Mouse (Mus musculus) naive thymus-derived CD4-positive, alpha-beta T cell, adult 2 months (primary cell): ENCODE measurements around the gene 2010300C02Rik.

Experiments used
- DNase-seq: peaks from one replicate; pipeline ENCODE4 v3.0.0-alpha.2; 2011; ENCODE audit warnings: low read depth

The 2010300C02Rik gene

GRCm38 (mm10) chr1:37711596-37712356 is 8.1 kb downstream of the 2010300C02Rik start:
- no peak for DNase-seq

DNA sequence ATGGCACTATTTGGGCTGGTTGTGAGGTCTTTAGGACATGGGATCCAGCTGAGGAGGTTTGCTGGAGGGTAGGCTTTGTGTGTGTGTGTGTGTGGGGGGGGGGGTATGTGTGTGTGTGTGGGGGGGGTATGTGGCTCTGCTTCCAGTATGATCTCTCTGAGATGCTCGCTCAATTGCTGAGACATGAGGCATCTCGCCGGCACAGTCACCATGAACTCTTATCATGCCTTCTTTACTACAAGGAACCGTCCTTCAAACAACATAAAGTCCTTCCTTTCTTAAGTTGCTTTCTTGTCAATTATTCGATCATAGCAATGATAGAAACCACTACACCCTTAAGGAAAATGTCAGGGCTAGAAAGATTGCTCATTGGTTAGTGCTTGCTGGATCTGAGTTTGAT is 8.8 kb downstream of the 2010300C02Rik start:
- no peak for DNase-seq

GRCm38 (mm10) chr1:37709736-37710135 is 10.1 kb downstream of the 2010300C02Rik start:
- DNase-seq, result no peak

DNA sequence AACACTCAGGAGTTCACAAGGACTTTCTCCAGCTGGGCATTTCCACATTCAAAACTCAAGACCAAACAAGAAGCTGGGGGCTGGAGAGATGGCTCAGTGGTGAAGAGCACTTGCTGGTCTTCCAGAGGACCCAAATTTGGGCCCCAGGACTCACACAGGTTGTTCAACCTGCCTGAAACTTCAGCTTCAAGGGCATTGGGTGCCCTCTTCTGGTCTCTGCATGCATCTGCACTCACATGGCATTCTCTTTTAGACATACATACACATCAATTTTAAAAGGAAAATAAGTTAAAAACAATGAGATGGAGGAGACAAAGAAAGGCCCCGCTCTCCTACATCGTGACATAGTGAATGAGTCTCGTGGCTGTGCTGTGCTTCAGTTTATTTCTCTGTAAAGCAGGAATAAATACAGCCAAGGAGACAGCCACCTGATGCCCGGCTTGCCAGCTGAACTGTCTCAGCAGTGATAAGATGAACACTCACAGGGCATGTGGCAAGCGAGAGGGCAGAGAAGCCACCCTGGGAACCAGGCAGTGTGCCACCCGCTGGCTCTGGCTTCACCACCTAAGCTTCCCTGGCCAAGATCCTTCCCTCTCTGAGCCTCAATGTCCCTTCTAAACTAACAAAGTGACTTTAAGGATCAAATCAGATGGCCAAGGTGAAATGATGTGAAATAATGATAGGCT is 11.5 kb downstream of the 2010300C02Rik start:
- no peak for DNase-seq

DNA sequence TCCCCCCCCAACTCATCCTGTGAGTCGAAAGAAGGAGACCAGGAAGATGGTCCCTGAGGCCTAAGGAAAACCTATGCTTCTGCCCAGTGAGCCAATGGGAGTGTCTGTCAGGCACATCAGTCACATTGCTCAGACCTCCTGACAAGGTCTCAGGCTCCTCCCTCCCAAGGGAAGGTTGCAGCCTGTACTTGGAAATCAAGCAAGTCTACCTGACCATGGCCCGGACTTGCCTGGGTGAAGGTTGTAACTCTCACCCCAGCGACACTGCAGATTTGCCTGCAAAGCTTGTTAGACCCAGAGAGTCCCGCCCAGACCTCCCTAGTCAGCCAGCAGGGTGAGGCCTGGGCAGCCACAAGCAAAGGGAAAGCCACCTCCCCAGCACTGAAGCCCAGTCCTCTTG is 17.6 kb downstream of the 2010300C02Rik start:
- DNase-seq, result no peak

- DNase-seq, result no peak
Measured at GRCm38 (mm10) chr1:37698852-37699439, 20.9 kb downstream of the 2010300C02Rik start.

DNA sequence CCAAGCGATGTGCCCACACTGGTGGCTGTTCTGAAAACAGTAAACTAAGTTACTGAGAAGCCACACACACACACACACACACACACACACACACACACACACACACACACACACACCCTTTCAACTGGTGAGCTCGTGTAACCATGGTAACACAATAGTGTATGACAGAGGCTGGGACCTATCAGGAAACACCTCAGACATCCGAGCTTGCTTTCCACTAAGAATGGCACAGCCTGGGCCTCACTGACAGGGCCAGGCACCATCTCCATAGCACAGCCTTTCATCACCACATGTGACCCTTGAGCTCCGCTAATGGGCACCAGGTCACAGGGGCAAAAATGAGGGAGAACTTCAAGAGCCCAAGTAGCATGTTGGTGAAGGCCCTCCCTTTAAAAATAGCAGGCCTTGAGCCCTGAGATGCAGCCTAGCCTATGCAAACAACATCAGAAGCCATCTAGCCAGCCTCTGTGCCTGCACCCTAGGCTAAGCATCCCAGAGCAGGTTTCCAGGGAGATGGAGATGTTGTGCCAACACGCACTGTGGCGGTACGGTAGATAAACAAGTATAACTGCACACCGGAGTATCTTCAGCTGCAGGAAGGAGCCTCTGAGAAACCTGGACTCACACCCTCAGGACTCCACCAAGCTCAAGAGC is 21.6 kb downstream of the 2010300C02Rik start:
- peak; percentile 31 for DNase-seq

DNA sequence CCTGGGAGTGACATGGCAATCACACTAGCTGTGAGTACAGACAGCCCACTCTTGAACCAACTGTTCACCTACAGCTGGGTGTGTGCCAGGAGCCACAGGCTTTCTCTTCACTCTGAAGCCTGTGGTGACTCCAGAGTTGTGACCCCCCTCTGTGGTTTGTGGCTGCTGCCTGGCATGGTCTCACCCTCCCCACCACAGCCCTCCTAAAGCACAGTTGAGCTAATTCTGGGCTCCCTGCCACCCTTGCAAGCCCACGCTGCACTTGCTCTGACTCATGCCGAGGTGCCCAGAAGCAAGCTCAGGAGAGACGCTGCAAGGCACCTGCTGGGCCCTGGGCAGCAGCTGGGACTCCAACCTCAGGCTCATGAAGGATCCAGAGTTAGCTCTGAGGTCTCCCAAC is 23.0 kb downstream of the 2010300C02Rik start:
- no peak for DNase-seq

- no peak for DNase-seq
Measured at GRCm38 (mm10) chr1:37695732-37696131, 24.2 kb downstream of the 2010300C02Rik start.

DNA sequence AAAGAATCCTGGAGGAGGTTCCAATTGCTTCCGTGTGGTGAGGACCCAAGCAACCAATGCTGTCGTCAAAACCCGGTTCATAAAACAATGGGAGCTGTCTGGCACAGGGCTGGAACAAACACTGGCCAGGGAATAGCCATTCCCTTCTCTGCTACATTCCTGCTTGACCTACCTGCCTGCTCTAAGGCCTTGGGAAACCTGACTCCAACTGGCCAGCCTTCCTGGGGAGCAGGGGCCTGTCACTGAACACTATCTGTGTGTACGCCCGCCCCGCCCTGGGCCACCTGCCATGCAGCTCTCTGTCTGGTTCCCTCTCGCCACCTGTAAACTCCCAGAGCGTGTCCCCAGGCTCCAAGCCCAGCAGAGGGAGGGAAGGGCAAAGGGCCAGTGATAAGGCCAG is 25.5 kb downstream of the 2010300C02Rik start:
- DNase-seq, result no peak

DNA sequence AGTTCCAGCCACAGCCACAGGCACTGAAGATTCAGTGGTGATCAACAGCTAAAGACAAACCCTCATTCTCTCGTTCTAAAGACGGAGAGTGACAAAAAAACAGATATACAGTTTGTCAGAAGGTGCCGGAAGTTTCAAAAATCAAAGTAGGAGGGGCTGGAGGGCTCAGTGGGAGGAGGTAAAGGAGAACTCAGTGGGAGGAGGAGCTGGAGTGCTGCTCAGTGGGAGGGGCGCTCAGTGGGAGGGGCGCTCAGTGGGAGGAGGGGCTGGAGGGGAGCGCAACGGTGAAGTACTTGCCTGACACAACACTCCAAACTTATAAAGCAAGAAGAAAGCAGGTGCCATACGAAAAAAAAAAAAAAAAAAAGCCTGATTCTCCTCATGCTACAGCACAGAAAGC is 28.7 kb downstream of the 2010300C02Rik start:
- DNase-seq, result peak; percentile 71

- DNase-seq, result peak; percentile 26
Measured at GRCm38 (mm10) chr1:37690665-37691064, 29.2 kb downstream of the 2010300C02Rik start.

DNA sequence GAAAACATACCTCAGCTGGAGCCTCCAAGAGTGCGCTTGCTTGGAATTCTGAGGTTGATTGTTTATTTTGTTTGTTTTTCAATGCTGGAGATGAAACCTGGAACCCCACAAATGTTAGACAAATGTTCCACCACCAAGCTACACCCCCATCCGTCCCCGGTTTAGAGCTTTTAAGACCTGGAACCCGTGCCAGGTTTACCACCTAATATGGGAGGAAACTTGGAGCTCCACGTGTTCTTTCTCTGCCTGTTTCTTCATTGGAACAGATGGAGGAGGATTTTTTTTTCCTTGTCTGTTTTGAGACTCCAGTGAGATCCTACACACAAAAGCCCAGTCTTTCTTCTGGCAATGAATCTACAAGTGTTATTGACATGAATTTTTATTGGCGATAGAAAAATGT is 30.2 kb downstream of the 2010300C02Rik start:
- DNase-seq, result no peak

DNA sequence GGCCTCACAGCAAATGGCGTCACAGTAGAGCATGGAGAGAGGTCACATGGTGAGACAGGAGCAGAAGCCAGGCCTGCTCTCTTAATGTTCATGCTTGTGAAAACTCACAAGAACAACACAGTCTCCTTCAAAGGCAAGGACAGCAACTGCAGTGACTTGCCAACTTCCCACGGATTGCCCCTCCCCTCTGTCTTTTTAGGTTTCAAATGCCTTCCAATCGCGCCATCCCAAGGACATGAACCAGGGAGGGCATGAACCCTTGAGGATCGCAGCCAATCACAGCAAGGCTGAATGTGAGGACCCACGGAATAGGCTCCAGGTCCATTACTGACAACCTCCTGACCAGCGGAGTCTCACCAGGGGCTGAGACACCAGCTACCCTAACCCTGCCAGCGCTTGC is 31.5 kb downstream of the 2010300C02Rik start:
- no peak for DNase-seq

DNA sequence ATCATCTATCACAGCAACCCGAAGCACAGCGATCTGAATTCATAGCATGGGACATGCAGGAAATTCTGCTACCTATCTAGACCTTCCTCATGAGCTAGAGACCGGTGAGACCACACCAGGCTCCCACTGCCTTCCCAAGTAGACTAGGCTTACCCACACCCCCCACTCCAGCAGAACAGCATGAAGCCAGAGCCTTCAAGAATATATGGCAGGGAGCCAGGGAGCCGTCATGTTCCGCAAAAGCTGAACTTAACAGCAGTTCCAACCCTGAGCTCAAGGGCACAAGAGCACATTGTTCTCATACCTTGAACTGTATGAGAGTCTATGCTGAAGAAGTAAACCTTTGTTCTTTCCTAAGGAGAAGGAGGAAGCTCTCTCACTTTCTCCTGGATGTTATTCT is 32.4 kb downstream of the 2010300C02Rik start:
- DNase-seq, result no peak

DNA sequence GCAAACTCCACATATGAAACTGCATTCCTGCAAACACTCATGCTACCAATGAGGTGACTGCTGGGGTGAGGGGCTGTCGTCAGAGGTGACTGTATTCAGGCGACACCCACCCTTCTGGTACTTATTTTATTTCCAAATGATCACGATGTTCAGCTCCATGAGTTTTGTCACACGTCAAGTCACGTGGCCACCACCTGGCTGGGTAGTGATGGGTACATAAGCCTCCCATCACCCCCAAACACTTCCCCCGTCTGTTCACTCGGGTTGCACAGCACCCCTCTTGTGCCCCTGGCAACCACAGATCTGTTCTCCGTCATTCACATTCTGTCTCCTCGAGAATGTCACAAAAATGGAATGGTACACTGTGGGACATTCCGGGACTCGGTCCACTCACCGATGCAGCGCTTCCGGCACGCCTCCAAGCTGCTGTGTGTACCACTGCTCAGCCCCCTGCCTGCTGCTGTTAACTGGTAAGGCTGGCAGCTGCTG is 32.9 kb downstream of the 2010300C02Rik start:
- DNase-seq, result no peak

- peak; percentile 78 for DNase-seq
Measured at GRCm38 (mm10) chr1:37678327-37679123, 41.4 kb downstream of the 2010300C02Rik start.

DNA sequence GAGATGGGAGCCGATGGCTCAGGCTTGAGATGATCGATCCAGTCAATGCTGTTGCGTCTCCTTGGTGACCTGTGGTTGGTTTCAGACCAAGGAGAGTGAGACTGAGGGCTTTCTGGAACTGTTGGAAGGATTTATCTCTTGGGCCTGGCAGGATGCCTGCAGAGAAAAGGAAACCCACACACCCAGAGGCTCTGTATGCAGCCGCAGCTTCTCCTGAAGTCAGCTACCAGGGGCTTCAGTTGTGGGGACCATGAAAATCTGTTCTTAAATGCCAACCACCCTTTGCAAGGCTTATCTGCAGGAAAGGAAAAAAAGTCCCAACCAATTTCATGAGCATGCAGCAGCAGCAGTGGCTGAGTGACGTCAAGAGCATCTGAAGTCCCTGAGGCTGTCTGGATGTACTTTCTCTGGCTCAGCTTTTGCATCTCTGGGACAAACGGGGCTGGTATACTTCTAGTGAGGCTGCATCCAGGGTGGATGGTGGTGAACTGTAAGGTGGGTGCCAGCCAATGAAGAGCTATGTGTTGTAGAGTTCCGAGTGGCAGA is 42.8 kb downstream of the 2010300C02Rik start:
- no peak for DNase-seq

DNA sequence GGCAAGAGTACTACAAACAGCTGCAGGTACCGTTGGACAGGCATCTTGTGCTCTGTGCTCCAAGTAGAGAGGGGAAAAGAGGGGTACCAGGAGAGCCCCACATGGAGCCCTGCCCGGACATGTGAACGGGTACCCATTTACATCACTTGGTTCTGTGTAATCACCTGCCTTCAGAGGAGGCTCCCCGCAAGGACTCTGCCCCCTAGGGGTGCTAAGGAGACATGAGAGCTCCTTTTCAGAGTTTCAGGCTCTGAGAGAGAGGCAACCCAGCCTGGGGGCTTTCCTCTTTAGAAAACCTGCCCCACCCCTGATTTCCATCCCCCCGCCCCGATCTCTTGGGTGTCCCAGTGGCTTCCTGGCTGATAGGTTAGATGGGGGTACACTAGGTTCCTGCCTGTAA is 44.4 kb downstream of the 2010300C02Rik start:
- no peak for DNase-seq

DNA sequence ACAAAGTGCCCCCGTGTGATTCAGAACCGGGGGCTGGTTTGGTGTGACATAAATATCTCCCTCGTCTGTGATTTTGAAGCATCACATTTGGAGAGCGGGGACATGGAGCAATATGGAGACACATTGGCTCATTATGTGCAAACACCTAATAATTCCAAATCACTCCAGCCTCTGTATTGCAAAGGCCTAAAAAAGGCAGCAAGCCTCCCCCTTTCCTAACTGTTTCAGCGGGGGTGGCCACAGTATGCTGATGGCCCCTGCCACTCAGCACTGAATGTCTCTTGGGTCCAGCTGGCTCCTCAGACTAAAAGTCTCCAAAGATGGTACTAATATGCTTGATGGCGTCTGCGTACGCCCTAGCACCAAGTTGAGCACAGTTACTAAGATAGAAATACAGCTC is 45.6 kb downstream of the 2010300C02Rik start:
- DNase-seq, result no peak

- DNase-seq, result no peak
Measured at GRCm38 (mm10) chr1:37671316-37671715, 48.6 kb downstream of the 2010300C02Rik start.
